Mouse (Mus musculus): ENCODE results near the gene Ncstn.

The Ncstn gene

DNA sequence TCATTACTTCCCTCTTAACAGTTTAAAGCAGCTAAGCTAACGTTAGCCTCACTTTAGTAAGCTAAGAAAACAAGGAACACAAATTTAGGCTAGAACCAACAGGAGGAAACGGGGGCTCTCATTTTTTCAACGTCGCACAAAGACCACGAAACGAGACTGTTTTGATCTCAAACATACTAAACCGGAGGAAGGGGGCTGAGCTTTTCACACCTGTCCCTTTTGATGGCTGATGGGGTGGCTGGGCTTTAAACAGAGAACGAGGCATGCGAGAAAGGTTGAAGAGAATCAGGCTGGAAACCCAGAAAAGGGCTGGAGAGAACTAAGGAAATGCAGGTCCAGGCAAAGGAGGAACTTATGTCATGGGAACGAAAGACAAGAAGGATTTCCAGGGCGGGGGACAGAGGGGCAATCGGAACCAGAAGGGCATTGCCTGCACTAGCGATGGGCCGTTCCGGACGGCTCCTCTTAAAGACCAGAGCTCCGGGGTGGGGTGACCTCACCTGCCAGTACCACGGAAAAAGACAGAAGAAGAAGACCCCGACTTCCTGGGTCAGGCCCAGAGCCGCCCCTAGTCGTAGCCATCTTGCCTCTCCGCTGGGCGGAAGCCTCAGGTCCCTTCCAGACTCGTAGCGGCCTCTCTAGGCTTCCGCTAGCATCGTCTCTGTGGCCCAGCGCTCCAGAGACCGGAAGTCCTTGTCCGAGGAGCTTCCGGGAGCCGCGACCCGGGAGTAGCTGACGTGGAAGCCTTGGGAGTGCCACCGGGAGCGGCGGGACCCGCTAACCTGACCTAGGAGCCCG is at the start of gene Ncstn, which contains the start of gene Copa:
Gene Ncstn, minus strand, starts transcription at position 695 of the 798 bp plus-strand sequence.
Gene Copa, plus strand, starts transcription at position 429 of the 798 bp plus-strand sequence.
- peak; percentile 93 for DNase-seq (ENCODE audit: extremely low spot score)

DNA sequence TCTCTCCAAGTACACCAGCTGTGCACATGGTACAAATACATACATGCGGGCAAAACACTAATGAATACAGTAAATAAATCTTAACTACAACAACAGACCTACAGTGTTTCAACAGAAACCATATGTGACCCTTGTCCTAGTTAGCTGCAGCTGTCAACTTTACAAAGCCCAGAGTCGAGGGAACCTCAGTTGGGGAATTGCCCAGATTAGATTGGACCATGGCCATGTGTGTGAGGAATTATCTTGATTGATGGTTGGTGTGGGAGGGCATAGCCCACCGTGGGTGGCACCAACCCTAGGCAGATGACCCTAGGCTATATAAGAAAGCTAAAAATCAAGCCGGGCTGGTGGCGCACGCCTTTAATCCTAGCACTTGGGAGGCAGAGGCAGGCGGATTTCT is 49.7 kb upstream of the Ncstn start:
- no peak for DNase-seq (ENCODE audit: extremely low spot score)

DNA sequence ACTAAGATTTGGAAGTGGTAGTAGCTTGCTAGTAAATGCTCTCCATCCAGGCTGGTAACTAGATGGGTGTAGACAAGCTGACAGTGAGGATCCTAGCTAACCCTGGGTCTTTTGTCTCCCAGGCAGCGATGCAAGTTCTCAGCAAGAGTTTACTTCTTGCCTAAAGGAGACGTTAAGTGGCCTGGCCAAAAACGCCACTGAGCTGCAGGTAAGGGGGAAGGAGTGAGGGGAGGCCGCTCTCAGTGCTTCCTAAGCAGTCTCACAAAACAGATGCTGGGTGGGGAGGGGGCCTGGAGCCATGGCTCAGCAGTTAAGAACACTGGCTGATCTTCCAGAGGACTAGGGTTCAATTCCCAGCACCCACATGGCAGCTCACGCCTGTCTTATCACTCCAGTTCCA is 47.2 kb upstream of the Ncstn start:
- DNase-seq (ENCODE audit: extremely low spot score), result no peak

DNA sequence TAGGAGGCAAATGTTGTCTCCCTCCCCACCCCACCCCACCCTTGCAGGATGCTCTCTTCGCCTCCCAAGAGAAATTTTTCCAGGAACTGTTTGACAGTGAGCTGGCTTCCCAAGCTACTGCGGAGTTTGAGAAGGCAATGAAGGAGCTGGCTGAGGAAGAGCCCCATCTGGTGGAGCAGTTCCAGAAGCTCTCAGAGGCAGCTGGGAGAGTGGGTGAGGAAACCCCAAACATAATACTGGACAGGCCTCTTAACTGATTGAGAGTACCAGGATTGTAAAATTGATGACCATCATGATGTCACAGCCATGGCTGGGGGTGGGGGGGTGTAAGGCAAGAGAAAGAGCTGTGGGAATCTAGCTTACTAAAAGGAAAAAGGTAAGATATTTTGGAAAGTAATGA is 46.5 kb upstream of the Ncstn start:
- DNase-seq (ENCODE audit: extremely low spot score), result no peak

DNA sequence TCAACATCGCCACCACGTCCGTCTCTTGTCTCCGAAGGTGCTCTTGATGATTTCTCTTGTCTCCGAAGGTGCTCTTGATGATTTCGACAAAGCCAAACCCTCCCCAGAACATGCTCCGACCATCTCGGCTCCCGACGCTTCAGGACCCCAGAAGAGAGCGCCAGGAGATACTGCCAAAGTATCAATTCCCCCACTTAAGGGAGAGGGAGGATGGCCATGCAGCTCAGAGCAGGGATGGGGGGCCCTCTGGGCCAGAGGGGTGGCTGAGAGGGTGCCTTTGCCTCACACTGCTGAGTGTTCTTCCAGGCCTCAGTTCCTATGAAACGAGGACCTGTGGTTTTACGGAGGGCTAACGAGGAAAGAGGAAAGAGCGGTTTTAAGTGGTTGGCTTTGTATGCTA is 46.0 kb upstream of the Ncstn start:
- no peak for DNase-seq (ENCODE audit: extremely low spot score)

DNA sequence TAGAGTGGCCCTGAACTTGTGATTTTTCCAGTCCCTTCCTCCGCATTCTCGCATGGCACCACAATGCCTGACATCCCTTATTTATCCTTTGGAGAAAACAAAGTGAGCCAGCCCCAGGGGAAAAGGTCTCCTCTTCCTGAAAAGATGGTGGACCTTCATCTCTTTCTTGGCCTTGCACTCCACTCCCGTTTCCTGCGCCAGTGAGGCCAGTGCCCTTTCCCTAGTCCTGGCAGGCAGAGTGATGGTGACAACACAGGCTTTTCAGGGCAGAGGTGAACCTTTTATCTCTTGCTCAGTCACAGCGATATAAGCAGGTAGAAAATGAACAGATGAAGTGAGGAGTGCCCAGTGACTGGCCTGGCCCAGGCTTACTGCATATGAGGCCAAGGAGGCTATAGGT is 44.9 kb upstream of the Ncstn start:
- no peak for DNase-seq (ENCODE audit: extremely low spot score)

DNA sequence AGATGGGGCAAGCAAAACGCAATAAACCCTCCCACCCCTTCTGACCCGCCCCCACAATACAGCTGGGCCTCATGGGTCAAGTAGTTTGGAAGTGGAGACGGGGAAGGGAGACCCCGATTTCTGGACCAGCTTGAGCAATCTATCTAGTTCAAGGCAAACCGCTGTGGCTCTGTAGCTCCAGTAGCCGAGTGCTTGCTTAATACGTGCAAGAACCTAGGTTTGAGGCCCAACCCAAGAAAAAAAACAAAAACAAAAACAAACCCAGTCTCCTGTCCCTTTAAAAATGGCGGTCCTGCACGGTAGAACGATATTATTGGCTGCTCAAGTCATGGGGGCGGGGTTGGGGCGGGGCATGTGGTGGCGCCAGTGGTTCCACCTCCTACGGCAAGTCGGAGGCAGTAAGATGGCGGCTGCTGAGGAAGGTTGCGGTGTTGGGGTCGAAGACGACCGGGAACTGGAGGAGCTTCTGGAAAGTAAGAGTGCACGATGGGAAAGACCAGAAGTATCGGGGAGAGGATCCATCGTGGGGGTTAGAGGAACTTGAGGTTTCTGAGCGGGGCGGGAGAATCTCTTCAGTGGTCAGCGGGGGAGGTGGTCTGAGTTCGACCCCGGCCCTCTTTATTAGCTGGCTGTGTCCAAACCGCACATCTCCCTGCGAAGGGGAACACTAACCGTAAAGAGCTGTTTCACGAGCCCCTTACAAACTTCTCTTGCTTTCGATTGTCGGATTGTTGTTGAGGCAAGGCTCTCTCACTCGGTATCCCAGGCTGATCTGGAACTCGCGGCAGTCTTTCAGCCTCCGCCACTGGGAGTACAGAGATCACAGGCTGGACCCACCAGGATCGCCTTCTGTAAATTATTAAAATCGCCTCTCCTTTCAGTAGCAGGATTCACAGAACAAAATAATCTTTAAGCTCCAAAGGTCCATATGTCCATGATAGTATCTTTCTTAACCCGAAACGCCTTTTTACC is 44.1 kb upstream of the Ncstn start, which contains the start of gene Pex19:
Gene Pex19, plus strand, starts transcription at position 380 of the 972 bp plus-strand sequence.
- DNase-seq (ENCODE audit: extremely low spot score), result peak; percentile 91

DNA sequence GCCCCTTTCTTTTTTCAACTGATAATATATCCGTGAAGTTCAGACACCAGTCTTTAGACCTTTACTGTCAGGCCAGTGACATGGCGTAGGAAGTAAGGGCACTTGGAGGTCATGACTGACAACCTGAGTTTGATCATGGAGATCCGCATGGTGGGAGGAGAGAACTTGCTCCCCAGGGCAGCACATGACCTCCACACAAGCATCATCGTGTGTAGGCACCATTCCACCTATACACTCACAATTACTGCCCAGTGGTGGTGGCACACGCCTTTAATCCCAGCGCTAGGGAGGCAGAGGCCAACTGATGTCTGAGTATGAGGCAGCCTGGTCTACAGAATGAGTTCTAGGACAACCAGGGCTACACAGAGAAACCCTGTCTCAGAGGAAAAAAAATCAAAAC is 42.0 kb upstream of the Ncstn start:
- DNase-seq (ENCODE audit: extremely low spot score), result no peak

DNA sequence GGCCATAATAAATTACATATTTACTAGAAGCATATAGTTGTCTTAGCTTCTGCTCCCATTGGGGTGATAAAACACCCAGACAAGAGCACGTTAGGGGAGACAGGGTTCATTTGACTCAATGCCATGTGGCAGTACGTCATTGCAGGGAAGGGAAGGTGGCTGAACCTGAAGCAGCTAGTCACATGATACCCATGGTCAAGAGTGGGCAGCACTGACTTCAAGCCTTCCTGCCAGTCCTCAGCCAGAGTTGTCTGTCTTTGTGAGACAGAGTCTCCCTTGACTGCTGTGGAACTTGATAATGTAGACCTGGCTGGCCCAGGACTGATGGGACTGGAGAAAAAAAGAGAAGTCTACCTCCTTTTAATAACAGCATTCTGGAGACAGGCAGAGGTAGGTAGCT is 40.1 kb upstream of the Ncstn start:
- no peak for DNase-seq (ENCODE audit: extremely low spot score)

DNA sequence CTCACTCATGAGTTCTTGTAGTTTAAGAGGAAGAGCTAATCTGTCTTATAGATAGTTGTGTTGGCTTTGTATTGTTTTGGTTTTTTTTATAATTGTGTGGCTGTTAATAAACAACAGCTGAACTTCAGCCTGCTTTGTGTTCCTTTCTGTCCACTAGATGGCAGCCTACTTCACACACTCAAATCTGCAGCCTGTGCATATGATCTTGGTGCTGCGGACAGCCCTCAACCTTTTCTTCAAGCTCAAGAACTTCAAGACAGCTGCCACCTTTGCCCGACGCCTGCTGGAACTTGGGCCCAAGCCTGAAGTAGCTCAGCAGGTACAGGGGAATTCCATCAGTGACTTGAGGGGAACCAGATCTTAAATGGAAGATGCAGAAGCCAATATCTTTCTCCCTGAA is 37.1 kb upstream of the Ncstn start:
- peak; percentile 31 for DNase-seq (ENCODE audit: extremely low spot score)

DNA sequence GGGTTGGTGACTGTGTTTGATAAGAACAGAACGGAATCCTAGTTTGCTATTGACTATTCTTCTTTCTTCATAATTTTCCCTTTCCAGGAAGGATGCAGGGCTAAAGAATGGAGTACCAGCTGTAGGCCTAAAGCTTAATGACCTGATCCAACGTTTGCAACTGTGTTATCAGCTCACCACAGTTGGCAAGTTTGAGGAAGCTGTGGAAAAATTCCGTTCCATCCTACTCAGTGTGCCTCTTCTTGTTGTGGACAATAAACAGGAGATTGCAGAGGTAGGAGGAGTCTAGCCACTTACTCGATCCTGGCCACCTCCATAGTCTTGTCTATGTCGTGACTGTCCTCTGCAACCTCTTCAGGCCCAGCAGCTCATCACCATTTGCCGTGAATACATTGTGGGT is 36.5 kb upstream of the Ncstn start:
- no peak for DNase-seq (ENCODE audit: extremely low spot score)

DNA sequence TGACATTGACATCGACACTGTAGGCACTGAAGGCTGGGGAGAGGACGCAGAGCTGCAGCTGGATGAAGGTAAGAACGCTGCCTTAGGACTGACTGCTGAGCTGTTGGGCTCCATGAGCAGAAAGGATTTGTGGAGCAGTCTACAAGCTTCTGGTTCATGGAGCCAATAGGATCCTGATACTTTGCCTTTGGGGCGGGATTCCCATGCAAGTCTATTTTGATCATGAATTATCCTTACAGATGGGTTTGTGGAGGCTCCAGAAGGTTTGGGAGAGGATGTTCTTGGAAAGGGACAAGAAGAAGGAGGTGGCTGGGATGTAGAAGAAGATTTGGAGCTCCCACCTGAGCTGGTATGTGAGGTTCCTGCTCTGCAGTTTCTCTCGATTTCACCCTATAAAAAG is 34.4 kb upstream of the Ncstn start:
- no peak for DNase-seq (ENCODE audit: extremely low spot score)

DNA sequence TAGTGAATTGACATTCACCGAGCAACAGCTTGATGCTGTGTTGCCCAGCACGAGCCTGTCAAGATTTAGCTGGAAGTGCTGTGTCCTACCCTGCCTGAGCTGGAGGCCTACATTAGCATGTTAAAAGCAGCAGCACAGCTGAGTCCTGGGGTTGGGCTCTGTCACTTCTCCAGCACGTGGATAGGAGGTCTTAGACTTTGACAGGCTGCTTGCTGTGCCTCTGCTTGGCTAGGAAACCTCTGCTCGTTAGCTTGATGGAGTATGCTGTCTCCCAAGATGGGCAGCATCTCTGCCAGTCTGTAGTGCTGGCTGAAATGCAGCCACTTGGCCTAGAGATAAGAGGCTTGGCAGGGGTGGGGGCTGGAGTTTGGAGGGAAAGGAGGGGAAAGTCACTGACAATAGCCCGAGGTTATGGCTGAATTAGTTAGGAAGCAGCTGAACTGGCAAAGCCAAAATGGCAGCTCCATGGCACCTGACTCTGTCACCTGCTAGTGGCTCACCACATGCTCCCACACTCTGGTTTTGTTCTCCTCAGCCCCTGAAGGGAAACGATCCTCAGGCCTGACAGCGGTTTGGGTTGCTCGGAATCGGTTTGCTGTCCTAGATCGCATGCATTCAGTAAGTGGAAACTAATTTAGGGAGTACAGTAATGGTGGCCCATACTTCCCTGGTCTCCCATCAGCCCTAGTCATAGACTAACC is 25.3 kb upstream of the Ncstn start:
- DNase-seq (ENCODE audit: extremely low spot score), result no peak

DNA sequence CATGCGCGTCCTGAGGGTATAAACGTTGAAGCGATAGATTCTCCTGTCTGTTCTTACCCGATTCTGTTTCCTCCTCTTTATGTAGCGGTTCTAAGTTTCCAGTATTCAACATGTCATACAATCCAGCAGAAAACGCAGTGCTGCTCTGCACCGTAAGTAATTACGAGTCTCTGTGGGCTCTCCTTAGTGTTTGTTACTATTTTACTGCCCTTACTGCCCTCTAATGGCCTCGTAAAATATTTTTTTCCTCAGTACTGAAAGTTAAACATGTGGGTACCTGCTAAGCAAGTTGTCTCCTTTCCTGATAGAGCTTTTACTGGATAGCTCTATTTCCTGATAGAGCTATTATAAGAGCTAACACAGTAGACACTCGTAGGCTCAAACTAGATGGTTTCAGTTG is 22.5 kb upstream of the Ncstn start:
- no peak for DNase-seq (ENCODE audit: extremely low spot score)

DNA sequence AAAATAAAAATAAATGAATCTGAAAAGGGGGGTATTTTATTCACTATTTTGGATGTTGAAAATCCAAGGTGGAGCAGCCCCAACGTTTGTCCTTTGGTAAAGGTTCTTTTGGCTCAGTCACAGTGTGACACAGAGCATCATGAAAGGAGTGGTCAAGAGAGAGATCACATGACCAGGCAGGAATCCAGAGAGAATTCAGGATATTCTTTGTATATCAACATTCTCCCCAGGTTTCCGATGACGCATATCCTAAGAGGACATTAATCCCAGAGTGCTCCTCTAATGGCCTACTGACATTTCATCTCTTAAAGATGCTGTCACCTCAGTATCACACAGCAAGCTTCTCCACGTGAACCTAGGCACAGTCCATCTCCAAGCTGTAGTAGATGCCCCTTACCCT is 21.0 kb upstream of the Ncstn start:
- DNase-seq (ENCODE audit: extremely low spot score), result no peak

DNA sequence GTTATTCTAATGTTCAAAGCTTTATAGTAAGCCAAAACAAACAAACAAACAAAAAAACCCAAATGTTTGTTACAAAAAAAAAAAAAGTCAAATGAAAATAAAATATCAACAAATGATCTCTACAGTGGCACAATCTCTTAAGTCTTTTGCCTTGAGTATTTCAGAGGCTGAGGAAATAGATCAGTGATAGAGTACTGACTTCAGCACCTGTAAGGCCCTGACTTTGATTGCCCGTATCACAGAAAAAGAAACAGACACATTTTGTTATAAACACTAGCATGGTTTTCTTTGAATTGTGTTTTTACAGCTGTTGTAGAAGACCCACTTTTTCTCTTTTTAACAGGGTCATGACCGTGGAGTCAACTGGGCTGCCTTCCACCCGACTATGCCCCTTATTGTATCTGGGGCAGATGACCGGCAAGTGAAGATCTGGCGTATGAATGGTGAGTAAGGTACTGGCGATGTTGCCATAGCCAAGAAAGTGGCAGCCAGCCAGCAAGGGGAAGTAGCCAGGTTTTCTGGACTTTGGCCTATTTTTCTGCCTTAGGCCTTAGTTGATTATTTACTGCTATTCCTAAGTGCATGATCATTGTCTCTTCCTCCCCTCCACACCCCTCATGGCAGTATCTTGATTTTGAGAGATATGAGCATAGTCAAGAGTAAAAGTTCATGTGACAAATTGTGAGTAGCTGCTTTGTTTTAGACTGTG is 16.9 kb upstream of the Ncstn start:
- no peak for DNase-seq (ENCODE audit: extremely low spot score)

DNA sequence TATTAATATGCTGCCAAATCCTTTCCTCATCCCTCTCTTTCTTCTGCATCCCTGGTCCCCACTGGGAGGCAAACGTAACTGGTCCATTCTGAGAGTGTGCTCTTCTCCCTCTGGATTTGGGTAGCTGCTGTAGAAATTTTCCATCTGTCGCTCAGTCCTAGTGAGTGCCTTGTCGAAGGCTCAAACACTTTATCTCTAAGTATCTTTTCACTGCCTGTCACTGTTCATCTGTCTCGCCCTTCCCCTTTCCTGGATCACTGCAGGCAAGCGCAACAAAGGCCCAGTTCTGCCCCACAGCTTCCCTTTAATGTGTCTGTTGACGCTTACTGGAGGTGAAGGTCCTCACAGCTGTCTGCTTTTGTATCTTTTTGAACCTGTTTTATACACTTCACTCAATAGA is 12.6 kb upstream of the Ncstn start:
- DNase-seq (ENCODE audit: extremely low spot score), result no peak

DNA sequence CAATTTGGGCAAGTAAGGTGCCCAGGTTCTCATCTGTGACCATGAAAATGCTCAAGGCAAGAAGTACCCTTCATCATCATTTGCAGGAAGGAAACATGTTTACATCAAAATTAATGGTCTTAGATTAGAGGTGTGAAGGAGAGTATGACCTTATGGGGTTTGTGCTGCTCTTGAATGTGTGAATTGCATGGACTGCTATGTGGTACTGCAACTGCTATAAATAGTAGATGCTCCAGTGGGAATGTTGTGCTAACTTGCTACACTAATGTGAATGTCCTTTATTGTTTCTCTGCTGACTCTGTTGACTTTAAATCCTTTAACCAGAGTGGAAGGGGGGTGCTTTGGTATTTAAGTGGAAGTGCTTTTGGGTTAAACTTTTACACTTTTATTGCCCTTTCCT is 11.7 kb upstream of the Ncstn start:
- DNase-seq (ENCODE audit: extremely low spot score), result no peak

DNA sequence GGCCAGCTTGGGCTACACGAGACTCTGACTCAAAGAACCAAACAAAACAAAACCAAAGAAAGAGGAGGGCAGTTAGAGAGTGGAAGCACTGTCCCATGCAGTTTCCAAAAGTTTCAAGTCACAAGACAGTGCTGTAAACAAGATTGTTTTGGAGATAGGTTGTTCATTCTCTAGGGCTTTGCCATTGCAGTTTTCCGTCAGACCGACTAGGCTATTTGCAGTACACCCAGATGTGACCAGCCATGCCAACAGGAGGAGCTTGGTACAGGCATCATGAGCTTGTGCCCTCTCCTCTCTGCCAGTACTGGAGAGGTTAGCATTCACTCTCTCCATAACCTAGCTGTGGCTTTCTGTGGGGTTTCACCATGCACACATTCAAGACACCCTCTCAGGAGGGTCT is 10.9 kb upstream of the Ncstn start:
- DNase-seq (ENCODE audit: extremely low spot score), result no peak

DNA sequence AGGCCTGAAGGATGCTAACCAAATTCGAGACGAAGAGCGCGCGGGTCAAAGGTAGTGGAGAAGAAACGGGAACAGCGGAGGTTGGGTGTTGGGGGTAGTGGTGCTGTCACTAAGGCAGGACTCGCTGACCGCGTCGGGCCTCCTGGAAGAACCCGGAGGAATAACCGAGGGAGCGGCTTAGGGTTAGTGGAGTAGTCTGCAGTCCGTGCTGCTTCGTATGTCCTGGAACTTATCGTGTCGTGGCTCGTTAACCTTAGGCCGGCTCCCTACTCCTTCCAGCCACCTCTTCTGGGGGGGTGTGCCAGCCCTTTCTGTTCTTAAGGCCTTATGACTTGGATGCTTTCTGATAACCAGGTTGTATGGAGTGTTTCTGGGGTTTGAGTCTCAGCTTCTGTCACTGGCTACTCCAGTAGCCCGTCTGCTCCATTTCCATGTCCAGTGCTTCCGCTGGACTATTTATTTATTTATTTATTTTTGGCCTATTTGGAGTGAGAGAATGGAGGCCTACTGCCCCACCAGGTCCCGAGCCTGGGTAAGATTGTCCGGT is 377 bp upstream of the Ncstn start:
- no peak for DNase-seq (ENCODE audit: extremely low spot score)

DNA sequence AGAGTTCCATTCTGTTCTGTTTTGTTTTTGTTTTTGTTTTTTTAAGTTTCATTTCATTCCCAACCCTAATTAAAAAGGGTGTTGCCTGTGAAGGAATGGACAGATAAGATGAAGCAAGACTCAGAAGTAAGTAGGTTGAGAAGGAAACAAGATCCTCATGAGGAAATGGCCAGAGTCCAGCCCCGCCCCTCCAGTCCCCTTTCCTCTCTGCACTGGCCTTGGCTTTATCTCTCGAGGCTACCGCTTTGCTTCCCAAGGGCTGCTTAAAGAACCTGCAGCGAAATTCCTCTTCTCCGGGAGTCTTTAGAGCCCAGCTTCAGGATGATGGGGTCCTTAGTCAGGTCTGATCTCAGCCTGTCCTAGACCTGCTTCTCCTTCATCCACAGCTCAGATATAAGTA is 4.6 kb downstream of the Ncstn start:
- DNase-seq (ENCODE audit: extremely low spot score), result no peak

Measured in embryo, embryonic 9.5 days (tissue).